Mouse (Mus musculus) lung, embryonic 16.5 days (tissue): ENCODE measurements around the gene Slc9a3r1. TPM values are rescaled to one million over a fixed set of nuclear protein-coding genes. Genes with fewer than 3 reads are reported as not detected.
A peak's percentile ranks its signal among the peaks of the same experiment; 100 is the strongest.

Experiments used
- ATAC-seq: fragments of 200-750 bp; cut with Nextera tagmentation; 2 replicates; pipeline ENCODE4 v1.8.0; 2017; ENCODE audit warnings: low read depth, mild to moderate bottlenecking, moderate library complexity
- H3K27ac ChIP-seq: fragments of 300-500 bp; sonication (generic); 2 replicates; pipeline ENCODE4 v1.5.1; 2014; ENCODE audit warnings: mild to moderate bottlenecking, control low read depth, low read length
- H3K27me3 ChIP-seq: fragments of 300-500 bp; sonication (generic); 2 replicates; pipeline ENCODE4 v1.6.1; 2014; ENCODE audit warnings: low read depth, low read length, mixed read lengths; ENCODE audit not compliant: control insufficient read depth, insufficient read depth
- H3K36me3 ChIP-seq: fragments of 300-500 bp; sonication (generic); 2 replicates; pipeline ENCODE4 v1.6.1; 2014; ENCODE audit warnings: low read length; ENCODE audit not compliant: control insufficient read depth, insufficient read depth
- H3K4me1 ChIP-seq: fragments of 300-500 bp; sonication (generic); replicated peaks from 2 replicates; pipeline ENCODE4 v1.6.1; 2014; ENCODE audit warnings: low read length, mixed read lengths; ENCODE audit not compliant: control insufficient read depth, insufficient read depth
- H3K4me2 ChIP-seq: fragments of 300-500 bp; sonication (generic); 2 replicates; pipeline ENCODE4 v1.6.1; 2014; ENCODE audit warnings: low read depth, low read length, control low read depth
- H3K4me3 ChIP-seq: fragments of 300-500 bp; sonication (generic); 2 replicates; pipeline ENCODE4 v1.5.1; 2014; ENCODE audit warnings: mild to moderate bottlenecking, low read length, control low read depth
- H3K9ac ChIP-seq: fragments of 300-500 bp; sonication (generic); 2 replicates; pipeline ENCODE4 v1.6.1; 2014; ENCODE audit warnings: low read length, control low read depth
- H3K9me3 ChIP-seq: fragments of 300-500 bp; sonication (generic); 2 replicates; pipeline ENCODE4 v1.6.1; 2016; ENCODE audit warnings: low read length; ENCODE audit not compliant: control insufficient read depth
- WGBS: fragments of 180-500 bp; shearing (Covaris S2); extraction: QIAGEN DNeasy Blood & Tissue Kit; methylation state at CpG from one replicate; pipeline ENCODE4 v1.1.7; 2014; 5-methylcytosine and 5-hydroxymethylcytosine counted together
- polyA plus RNA-seq: library from polyadenylated mRNA; unstranded; fragments of >200 nt; fragmentation: Nextera tagmentation; extraction: Ambion mirVana; gene quantifications from 2 replicates; pipeline ENCODE4 v1.2.1, GENCODE M21; 2015

Slc9a3r1 gene
- polyA plus RNA-seq, 1 experiment from 2014 or later: 63.2 TPM

DNA sequence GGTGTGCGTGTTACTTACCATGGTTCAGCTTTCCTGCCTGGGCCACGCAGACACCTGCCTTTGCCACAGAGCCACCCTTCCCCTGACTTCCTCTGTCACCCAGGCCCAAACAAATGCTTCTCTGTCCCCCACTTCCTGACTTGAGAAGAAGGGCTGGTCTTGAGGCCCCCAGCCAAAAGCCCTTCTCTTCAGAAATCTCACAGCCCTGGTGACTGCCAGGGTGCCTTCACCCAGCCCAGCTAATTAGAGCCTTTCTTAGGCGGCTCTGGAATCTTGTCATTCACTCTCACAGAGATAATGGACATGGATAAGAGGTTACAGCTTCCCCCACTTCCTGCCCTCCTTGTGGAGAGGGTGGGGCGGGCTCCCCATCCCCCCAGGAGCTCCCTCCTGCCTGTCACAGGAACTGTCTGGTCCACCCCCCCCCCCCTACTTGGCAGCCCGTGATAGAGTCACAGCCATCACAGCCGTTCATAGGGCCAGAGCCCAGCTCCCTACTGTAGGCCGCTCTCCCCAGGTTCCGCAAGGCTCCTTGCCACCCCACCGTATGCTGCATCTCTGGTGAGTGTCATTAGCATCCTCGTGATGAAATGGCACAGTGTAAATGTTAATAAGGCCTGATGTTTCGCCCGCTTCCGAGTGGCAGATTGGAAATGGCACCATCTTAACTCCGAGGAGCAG is 63.8 kb downstream of the Slc9a3r1 start:
- peaks cover 25% of the 10 kb centered on the region for H3K4me1 ChIP-seq
- ATAC-seq: peak; percentile 29; the same call in 1 of the 2 replicates
- no peak overlapping the region for H3K4me3 ChIP-seq
- no peak overlapping the region for H3K9ac ChIP-seq
- 50% methylated on average over 14 of the region's 14 CpGs for WGBS
- no peaks in the 10 kb centered on the region for H3K9me3 ChIP-seq
- H3K27me3 ChIP-seq: no peaks in the 10 kb centered on the region
- no peak overlapping the region for H3K27ac ChIP-seq
- no peak overlapping the region for H3K4me2 ChIP-seq
- no peaks in the 10 kb centered on the region for H3K36me3 ChIP-seq

DNA sequence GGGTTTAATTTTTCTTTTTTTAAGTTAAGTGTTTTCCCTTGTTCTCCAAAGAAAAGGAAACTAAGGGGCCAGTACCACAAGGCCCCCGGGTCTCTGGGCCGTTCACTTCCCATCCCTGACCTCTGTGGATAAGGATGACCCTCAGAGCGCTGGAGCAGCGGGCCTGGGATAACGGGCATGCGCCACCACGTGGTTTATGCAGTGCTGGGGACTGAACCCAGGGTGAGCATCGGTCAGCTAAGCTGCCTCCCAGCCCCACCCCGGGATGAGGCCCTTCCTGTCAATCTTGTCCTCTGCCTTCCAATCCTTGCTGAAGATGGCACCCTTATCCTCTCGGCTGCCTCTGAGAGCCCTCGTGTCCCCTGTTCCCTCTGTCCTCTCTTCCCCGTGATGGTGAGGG is 64.5 kb downstream of the Slc9a3r1 start:
- 49% methylated on average over 12 of the region's 12 CpGs for WGBS
- H3K4me3 ChIP-seq: no peak overlapping the region
- H3K27me3 ChIP-seq: no peaks in the 10 kb centered on the region
- peaks cover 21% of the 10 kb centered on the region for H3K4me1 ChIP-seq
- H3K36me3 ChIP-seq: no peaks in the 10 kb centered on the region
- no peak overlapping the region for H3K9ac ChIP-seq
- no peak for ATAC-seq
- H3K4me2 ChIP-seq: no peak overlapping the region
- no peak overlapping the region for H3K27ac ChIP-seq
- no peaks in the 10 kb centered on the region for H3K9me3 ChIP-seq

DNA sequence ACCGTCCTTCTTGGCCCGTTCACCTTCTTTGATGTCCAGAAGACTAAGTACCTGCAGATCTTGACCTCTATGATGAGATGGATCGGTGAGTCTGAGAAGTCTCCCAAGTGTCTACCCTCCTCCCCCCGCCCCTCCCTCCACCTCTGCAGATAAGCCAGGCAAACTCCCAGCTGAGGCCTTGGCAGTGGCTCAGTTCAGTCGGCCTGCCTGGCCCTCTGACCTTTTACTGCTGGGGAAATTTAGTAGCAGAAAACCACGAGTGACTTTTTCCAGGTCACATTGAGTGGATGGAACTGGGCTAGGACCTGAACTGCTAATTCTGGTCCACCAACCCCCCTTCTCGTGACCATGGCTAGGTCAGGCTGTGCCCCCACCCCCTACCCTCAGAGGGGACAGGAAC is 65.3 kb downstream of the Slc9a3r1 start:
- no peaks in the 10 kb centered on the region for H3K36me3 ChIP-seq
- no peak overlapping the region for H3K9ac ChIP-seq
- peaks cover 13% of the 10 kb centered on the region for H3K4me1 ChIP-seq
- no peaks in the 10 kb centered on the region for H3K9me3 ChIP-seq
- WGBS: 50% methylated on average over 7 of the region's 7 CpGs
- no peak overlapping the region for H3K4me2 ChIP-seq
- no peaks in the 10 kb centered on the region for H3K27me3 ChIP-seq
- no peak for ATAC-seq
- no peak overlapping the region for H3K4me3 ChIP-seq
- H3K27ac ChIP-seq: no peak overlapping the region

DNA sequence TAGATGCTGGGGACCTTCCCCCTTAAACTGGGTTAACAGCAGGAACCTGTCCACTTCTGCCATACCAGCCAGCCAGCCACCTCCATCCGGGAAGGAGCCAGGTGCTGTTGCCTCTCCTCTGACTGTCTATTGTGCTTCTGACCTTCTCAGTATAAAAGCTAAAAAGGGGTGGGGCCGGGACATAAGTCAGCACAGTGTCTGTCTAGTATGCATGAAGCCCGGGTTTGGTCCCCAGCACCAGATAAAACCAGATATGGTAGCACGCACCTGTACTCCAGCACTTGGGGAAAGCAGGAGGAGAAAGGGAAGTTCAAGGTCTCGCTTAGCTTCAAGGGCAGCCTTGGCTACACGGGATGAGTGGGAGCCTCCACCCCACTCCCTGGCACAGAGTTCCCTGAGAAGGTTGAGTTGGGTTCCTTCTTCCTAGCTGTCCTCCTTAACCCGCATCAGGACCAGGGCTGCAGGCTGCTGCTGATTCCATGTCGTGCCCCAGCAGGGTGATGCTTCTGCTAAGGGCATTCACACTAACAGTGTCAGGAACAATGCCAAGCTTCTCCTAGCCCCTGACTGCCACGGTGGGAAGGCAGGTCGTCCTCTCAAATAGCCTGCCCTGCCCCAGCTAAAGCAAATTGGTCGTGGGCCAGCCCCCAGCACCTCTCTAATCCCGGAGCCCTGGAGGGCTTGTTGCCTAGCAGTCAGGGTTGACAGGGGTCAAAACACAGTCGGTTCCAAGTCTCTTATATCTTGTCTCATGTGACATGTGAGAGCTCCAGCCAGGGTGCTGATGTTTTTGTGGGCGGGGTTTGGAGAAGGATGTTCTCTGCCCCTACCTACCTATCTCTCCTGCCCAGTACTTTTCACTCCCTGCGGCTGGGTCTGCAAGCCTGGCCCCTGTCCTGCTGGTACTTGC is 66.1 kb downstream of the Slc9a3r1 start:
- H3K9ac ChIP-seq: no peak overlapping the region
- no peaks in the 10 kb centered on the region for H3K36me3 ChIP-seq
- H3K4me2 ChIP-seq: no peak overlapping the region
- WGBS: 55% methylated on average over 15 of the region's 15 CpGs
- peaks cover 10% of the 10 kb centered on the region for H3K4me1 ChIP-seq
- no peaks in the 10 kb centered on the region for H3K9me3 ChIP-seq
- ATAC-seq: no peak
- H3K27ac ChIP-seq: no peak overlapping the region
- no peak overlapping the region for H3K4me3 ChIP-seq
- H3K27me3 ChIP-seq: no peaks in the 10 kb centered on the region

Other genes with a start within 250 kb of the Slc9a3r1 start
- 0.47 and 0.53 TPM in 2 replicates for gene Cd300lb, start 229.0 kb upstream of the Slc9a3r1 start, polyA plus RNA-seq
- gene Cd300c, start 194.2 kb upstream of the Slc9a3r1 start, polyA plus RNA-seq: not detected in 2 replicates
- gene Cd300ld, start 173.4 kb upstream of the Slc9a3r1 start, polyA plus RNA-seq: 0.25 and 0.34 TPM in 2 replicates
- 2.5 and 2.6 TPM in 2 replicates for gene Cd300c2, start 161.5 kb upstream of the Slc9a3r1 start, polyA plus RNA-seq
- not detected in 2 replicates for gene Cd300ld2, start 147.1 kb upstream of the Slc9a3r1 start, polyA plus RNA-seq
- not detected in 2 replicates for gene Cd300ld4, start 136.3 kb upstream of the Slc9a3r1 start, polyA plus RNA-seq
- not detected in 2 replicates for gene Cd300ld5, start 125.6 kb upstream of the Slc9a3r1 start, polyA plus RNA-seq
- not detected in 2 replicates for gene Cd300ld3, start 114.9 kb upstream of the Slc9a3r1 start, polyA plus RNA-seq
- 0.06 TPM in 1 of 2 replicates, not detected in the other for gene Cd300e, start 101.2 kb upstream of the Slc9a3r1 start, polyA plus RNA-seq
- gene Rab37, start 71.9 kb upstream of the Slc9a3r1 start, polyA plus RNA-seq: 1.1 and 1.5 TPM in 2 replicates
- 2.8 and 3.1 TPM in 2 replicates for gene Cd300lf, start 29.3 kb upstream of the Slc9a3r1 start, polyA plus RNA-seq
- 8.6 and 9.1 TPM in 2 replicates for gene Tmem104, start 24.1 kb downstream of the Slc9a3r1 start, polyA plus RNA-seq
- 26.0 and 29.8 TPM in 2 replicates for gene Nat9, start 24.5 kb downstream of the Slc9a3r1 start, polyA plus RNA-seq
- 0.06 TPM in 1 of 2 replicates, not detected in the other for gene Grin2c, start 103.9 kb downstream of the Slc9a3r1 start, polyA plus RNA-seq
- 14.1 and 14.2 TPM in 2 replicates for gene Fdxr, start 113.7 kb downstream of the Slc9a3r1 start, polyA plus RNA-seq
- gene Fads6, start 134.3 kb downstream of the Slc9a3r1 start, polyA plus RNA-seq: 0.30 and 0.48 TPM in 2 replicates
- 0.09 TPM in 1 of 2 replicates, not detected in the other for gene Otop2, start 143.8 kb downstream of the Slc9a3r1 start, polyA plus RNA-seq
- not detected in 2 replicates for gene Ush1g, start 158.7 kb downstream of the Slc9a3r1 start, polyA plus RNA-seq
- not detected in 2 replicates for gene Otop3, start 171.4 kb downstream of the Slc9a3r1 start, polyA plus RNA-seq
- gene Hid1, start 204.4 kb downstream of the Slc9a3r1 start, polyA plus RNA-seq: 19.1 and 20.2 TPM in 2 replicates
- 11.5 and 12.0 TPM in 2 replicates for gene Cdr2l, start 218.6 kb downstream of the Slc9a3r1 start, polyA plus RNA-seq
- gene Mrpl58, start 240.4 kb downstream of the Slc9a3r1 start, polyA plus RNA-seq: 203 and 205 TPM in 2 replicates